Mouse (Mus musculus): ENCODE measurements at regions not wholly inside any gene's neighbourhood (a gene's known extent, or its start where the extent isn't known, plus 50 kb on each side); places are given as distances from the start of the nearest gene placed in this dataset.

DNA sequence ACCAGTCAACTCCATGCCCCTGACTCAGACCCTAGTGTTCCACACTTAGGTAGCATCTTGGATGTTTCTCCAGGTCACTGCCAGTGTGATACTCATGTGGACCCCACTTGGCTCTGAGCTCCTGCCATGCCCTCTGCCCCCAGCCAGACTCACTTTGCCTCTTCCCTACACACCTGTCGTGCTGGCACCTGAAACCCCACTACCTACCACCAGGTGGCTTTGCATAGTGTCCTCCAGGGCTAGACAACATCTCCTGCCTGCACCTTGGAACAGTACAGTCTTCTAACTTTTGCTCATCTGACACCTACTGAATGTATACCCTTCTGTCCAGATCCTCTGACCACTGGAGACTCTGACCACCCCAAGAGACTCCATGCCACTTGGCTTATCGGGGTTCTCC lies 80.6 kb downstream of the Fam53a start:
- H3K4me3 ChIP-seq: no peak overlapping the region
- no peak overlapping the region for H3K27ac ChIP-seq
- no peak for DNase-seq (ENCODE audit: extremely low spot score in 1 of 2, low spot score in 2 of 2)
- intact Hi-C loops (cut with DNase I): no loop called here
- TF ChIP-seq CTCF (IDR thresholded peaks at IDR 0.05): no peak; the same call in 1 of the 2 replicates

DNA sequence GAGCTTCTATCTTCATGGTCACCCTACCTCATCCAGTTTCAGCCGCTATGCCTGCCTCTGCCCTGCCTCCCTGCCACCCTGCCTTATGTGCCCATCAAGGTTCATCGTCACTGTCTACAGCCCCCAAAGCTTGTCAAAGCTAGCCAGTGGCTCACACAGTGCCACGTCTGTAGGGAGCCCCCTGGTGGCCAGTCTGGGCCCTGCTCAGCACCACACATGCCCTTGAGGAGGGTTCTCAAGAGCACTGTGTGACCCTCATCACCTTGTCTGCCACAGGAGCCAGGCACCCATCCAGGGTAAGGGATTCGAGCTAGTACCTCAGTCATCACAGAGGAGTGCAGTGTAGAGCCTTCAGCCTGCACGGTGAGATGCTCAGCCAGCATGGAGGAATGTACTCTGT lies 86.1 kb downstream of the Fam53a start:
- H3K4me3 ChIP-seq: no peak overlapping the region
- intact Hi-C loops (cut with DNase I): loop anchor here (1.0 to 2.0 kb wide), 2 partner anchors 45 to 149 kb away; no protein-coding TSS in a partner anchor

DNA sequence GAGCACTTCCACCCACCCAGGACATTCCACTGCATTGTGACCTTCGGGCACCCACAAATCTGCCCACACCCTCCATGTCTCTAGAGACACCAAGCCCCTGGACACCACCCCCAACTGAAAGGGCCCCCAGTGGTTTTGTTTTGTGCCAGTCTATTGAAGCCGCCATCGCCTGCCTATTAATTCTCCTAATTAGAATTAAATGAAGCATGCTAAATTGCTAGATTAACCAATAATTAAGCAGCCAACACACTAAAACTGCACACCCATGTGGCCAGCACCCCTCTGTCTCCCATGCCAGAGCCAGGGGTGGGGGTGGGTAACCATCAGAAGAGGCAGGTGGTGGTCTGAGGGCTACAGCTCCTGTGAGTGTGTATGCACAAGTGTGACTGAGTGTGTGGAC lies 86.8 kb downstream of the Fam53a start:
- no peak overlapping the region for H3K4me3 ChIP-seq
- intact Hi-C loops (cut with DNase I): loop anchor here (1.0 to 2.0 kb wide), 2 partner anchors 46 to 148 kb away; no protein-coding TSS in a partner anchor
- no peak overlapping the region for H3K27ac ChIP-seq
- DNase-seq (ENCODE audit: extremely low spot score in 1 of 2, low spot score in 2 of 2): no peak
- TF ChIP-seq CTCF (IDR thresholded peaks at IDR 0.05): no peak

More for the DNA sequence above, 86.1 kb downstream of the Fam53a start:
- DNase-seq (ENCODE audit: extremely low spot score in 1 of 2, low spot score in 2 of 2): peak; percentile 49 to 62
- H3K27ac ChIP-seq: no peak overlapping the region
- TF ChIP-seq CTCF (IDR thresholded peaks at IDR 0.05): peak; percentile 85

DNA sequence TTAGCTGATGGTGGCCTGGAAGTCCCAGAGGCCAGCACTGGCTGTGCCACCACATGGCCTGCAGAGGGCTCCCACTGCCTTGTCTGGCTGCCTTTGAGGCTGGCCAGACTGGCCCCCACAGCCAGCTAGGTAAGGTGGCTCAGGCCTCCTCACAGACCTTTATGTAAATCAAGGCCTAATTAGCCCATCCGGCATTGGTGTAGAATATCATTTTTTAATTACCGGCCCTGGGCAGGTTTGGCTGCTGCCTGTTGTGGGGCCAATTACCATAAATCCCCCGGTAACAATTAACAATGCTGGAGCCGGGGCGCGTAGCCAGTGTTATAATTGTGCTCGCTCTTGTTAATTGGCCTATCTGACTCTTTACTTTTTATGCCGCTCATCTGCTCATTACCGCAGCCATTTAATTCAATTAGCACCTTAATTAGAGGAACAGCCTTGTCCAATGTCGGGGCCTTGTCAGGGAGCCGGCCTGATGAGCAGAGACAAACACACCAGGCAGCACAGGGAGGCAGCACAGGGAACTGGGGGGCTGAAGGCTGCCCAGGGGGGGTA lies 87.4 kb downstream of the Fam53a start:
- H3K4me3 ChIP-seq: no peak overlapping the region
- no peak overlapping the region for H3K27ac ChIP-seq
- TF ChIP-seq CTCF (IDR thresholded peaks at IDR 0.05): peak; percentile 50
- intact Hi-C loops (cut with DNase I): loop anchor here (2.0 kb wide), 1 partner anchor 47 kb away; no protein-coding TSS in a partner anchor
- no peak for DNase-seq (ENCODE audit: extremely low spot score in 1 of 2, low spot score in 2 of 2)

DNA sequence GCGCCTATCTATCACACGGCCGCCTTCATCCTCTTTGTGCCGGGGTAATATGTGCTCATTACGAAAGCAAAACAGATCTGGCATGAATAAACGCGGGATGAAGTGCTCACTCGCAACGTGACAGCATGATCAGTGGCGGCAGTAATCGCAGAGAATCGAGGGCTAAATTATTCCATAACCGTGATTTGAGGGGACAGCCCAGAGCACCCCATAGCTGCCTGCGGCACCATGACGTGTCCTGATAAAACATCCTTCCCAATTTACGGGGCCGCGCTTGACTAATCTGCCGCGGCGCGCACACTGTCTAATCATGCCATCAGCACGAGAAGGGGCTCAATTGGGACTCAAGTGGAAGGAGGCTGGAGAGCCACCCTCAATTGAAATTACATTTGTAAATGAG lies 89.2 kb downstream of the Fam53a start:
- TF ChIP-seq CTCF (IDR thresholded peaks at IDR 0.05): no peak
- no peak for DNase-seq (ENCODE audit: extremely low spot score in 1 of 2, low spot score in 2 of 2)
- intact Hi-C loops (cut with DNase I): no loop called here
- Histone ChIP-seq H3K27ac (no peak overlapping the region), H3K4me3 (peak overlapping the region; percentile 7; the same call in 1 of the 2 replicates)

DNA sequence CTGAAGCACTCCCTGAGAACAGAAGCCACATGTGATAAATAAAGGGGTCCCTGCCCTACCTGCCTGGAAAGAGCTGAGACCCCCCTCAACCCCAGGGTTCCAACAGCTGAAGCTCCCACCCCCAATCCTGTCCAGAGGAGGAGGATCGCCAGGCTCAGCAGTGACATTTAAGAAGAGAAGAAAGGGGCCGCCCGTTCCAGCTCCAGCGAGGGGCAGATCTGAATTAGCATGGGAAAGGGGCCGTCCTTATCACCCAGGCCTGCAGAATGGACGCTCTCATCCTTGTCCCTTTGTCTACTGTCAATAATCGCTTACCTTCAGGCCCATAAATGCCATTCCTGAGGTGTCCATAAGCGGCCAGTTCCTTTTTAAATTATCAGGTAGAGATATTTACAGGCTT lies 92.0 kb downstream of the Fam53a start:
- Histone ChIP-seq H3K4me3 (no peak overlapping the region), H3K27ac (no peak overlapping the region)
- DNase-seq (ENCODE audit: extremely low spot score in 1 of 2, low spot score in 2 of 2): no peak
- TF ChIP-seq CTCF (IDR thresholded peaks at IDR 0.05): no peak
- intact Hi-C loops (cut with DNase I): no loop called here

DNA sequence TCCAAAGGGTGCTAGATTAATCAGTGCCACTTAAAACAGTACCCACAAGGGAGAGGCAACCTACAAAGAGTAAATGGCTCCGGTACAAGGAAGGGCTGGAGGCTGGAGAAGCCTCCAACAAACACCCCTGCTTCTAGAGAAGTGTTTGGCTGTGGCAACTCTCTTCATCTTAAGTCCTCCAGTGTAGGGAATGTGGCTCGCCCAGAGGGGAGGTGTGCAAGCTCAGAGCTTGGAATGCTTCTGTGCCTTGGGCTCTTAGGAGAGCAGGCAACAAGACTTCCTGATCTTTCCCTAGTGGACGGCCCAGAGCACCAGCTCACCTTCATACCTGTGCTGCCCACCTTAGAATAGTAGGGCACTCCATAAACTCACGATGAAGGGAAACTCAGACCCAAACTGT lies 92.4 kb downstream of the Fam53a start:
- H3K4me3 ChIP-seq: no peak overlapping the region
- no peak overlapping the region for H3K27ac ChIP-seq
- no peak for DNase-seq (ENCODE audit: extremely low spot score in 1 of 2, low spot score in 2 of 2)
- intact Hi-C loops (cut with DNase I): no loop called here
- TF ChIP-seq CTCF (IDR thresholded peaks at IDR 0.05): no peak

DNA sequence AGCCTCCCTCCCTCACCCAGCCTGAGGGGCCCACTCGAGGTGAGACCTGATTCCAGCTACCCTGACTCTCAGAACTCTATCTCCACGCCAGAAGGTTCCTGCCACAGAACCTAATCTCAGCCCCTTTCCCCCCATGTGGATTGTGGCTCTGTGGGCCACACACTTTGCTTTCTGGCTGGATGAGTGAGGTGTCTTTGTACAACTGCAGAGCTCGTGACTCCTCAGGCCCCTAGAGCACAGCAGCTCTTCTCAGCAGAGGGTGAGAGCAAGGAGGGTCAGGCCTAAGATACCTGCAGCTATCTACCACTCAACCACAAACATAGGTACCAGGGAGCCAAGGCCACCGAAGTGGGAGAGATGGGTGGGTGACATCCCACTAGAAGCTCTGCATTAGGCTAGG lies 93.2 kb downstream of the Fam53a start:
- Histone ChIP-seq H3K4me3 (no peak overlapping the region), H3K27ac (no peak overlapping the region)
- DNase-seq (ENCODE audit: extremely low spot score in 1 of 2, low spot score in 2 of 2): no peak
- intact Hi-C loops (cut with DNase I): no loop called here
- no peak for TF ChIP-seq CTCF (IDR thresholded peaks at IDR 0.05)

DNA sequence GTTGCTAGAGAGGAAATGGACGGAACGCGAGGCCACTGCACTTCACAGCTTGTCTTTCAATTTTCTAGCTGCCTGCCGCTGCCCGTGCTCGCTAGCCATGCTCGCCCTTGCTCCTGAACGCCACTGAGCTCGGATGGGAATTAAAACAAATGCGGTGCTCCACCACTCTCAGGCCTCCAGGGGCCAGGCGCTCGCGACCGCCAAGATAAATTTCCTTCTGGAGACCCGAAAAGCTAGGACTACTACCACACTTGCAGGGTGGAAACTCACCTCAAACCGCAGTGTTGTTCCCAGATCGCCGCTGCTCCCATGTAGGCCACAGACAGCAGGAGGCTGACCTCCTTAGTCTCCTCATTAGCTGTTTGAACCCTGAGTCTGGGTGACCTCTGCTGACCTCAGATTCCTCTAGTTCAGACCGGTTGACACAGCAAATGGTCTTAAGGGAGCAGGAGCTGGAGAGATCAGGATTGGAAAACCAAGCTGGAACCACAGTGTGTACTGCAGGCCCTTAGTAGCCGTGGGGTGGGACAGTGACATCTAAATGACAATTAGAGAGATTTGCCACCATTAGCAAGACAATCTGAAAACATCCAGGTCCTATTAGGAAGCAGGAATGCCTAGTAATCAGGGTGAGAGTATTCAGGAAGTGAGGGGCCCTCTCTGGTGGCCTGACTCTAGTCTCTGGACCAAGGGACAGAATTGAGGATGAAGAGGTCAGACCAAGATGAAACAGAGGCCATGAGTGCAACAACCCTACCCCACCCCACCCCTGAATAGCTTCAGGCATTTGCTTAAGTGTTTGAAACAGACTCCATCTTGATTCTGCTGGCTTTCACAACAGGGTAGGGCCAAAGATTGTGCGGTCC lies 94.1 kb downstream of the Fam53a start:
- DNase-seq (ENCODE audit: extremely low spot score in 1 of 2, low spot score in 2 of 2): no peak
- Histone ChIP-seq H3K4me3 (no peak overlapping the region), H3K27ac (no peak overlapping the region)
- no peak for TF ChIP-seq CTCF (IDR thresholded peaks at IDR 0.05)
- intact Hi-C loops (cut with DNase I): no loop called here

DNA sequence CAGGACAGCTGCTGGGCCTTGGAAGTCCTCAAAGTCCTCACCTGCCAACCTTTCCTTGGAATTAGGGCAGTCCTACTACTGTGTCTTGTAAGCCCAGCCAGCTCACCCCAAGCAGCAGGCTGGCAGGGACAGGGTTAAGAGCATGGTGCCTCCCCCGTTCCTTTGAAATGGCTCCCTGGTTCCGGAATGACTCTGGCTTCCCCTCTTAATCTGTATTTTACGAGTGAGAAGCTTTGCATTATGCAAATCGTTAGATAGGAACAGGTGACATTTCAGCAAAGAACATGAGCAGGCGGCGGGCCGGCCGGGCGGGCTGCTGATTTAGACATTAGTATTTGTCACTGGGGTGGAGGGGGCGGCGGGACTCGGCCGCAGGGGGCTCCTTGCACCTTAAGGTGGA lies 95.1 kb downstream of the Fam53a start:
- intact Hi-C loops (cut with DNase I): no loop called here
- DNase-seq (ENCODE audit: extremely low spot score in 1 of 2, low spot score in 2 of 2): peak; percentile 22 to 36
- no peak overlapping the region for H3K4me3 ChIP-seq
- no peak for TF ChIP-seq CTCF (IDR thresholded peaks at IDR 0.05)
- no peak overlapping the region for H3K27ac ChIP-seq

DNA sequence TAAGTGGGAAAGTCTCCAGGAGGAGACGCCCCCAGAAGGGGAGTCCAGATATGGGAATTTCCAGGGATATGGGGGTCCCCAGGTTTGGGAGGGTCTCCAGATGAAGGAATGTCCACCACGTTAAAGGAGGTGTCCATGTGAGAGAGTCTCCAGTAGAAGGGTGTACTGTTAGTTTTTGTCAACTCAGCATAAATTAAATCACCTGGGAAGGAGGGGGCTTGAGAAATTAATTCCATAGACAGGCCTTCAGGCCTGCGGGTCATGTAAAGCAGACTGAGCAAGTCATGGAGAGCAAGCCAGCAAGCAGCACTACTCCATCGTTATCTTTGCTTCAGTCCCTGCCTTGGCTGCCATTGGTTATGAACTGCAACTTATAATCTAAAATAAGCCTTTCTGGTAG lies 96.2 kb downstream of the Fam53a start:
- no peak for DNase-seq (ENCODE audit: extremely low spot score in 1 of 2, low spot score in 2 of 2)
- TF ChIP-seq CTCF (IDR thresholded peaks at IDR 0.05): no peak
- Histone ChIP-seq H3K4me3 (no peak overlapping the region), H3K27ac (no peak overlapping the region)
- intact Hi-C loops (cut with DNase I): no loop called here

DNA sequence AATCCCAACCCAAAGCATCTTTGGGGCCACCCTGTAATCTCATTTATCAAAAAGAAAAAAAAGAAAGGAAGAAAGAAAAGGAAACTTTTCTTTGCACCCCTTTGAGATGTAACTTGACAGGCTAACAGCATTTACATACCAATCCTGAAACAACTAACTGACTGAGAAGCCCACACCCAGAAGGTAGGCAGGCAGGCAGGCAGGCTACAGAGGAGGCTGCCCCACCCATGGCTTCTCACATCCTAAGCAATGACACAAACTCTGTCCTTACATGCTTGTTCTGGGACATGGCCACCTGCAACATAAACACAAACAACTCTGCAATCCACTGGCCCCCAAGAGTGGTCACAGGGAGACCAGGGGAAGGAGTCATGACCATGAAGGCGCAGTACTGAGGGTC lies 97.5 kb upstream of the Nkx1-1 start:
- DNase-seq (ENCODE audit: extremely low spot score in 1 of 2, low spot score in 2 of 2): no peak
- intact Hi-C loops (cut with DNase I): no loop called here
- TF ChIP-seq CTCF (IDR thresholded peaks at IDR 0.05): no peak
- Histone ChIP-seq H3K4me3 (no peak overlapping the region), H3K27ac (no peak overlapping the region)

All from left cerebral cortex, adult 2 months (tissue).